Mouse (Mus musculus) spleen, postnatal 10 days (tissue): ENCODE data around the gene Aak1.

Experiments used
- DNase-seq, 2 experiments: peaks; one replicate each; pipeline ENCODE4 v3.0.0; 2021 to 2022; ENCODE audit warnings: low spot score in 2 of 2

The Aak1 gene

DNA sequence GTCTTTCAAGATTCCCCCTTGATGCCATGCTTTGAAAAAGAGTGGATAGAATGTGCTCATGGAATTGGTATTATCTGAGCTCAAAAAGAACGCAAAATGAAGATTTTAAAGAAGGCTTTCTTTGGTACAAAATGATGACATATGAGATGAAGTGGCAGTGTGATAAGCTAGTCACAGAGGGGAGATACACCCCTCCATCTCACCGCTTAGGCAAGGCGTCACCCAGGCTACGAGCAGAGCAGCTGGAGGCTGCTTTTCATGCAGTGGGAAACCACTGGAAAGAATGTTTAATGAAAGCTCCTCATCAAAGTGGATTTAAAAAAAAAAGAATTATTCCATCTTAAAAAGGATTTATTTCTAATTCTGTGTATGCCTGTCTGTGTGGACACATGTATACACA lies 37.5 kb downstream of the Aak1 start:
- no peak for DNase-seq

DNA sequence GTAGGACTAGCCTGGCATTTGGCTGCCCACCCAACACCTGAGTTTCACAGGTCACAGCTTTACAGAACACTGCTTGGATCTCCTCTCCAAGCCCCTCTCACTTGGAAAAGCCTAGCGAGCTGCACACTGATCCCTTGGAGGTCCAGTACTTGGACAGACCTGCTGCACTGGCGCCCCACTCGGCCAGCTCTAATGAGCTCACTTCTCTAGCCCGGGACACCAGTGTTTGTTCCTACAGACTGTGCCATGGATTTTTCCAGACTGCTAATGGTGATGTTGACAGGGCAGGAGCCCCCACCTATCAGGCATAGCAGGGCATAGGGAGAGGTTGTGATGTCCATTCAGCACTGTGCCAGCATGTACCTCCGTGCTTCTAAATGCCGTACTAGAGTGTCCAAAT lies 48.2 kb downstream of the Aak1 start:
- DNase-seq, result no peak

DNA sequence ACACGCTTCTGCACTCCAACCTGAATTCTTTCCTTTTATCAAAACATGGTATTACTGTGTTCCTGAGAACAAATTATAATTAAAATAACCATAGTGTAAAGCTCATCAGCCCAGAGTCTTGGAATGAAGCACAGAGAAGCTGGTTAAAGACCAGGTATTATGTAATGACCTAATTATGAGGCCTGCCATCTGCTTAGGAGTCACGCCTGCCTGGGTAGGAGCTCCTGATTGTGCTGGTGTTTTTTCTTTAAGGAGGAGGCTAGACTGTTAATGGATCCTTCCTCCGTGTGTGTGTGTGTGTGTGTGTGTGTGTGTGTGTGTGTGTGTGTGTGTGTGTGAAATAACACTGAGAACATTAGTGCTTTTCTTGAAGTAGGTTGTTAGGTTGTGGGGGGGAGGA lies 49.7 kb downstream of the Aak1 start:
- DNase-seq, result no peak

DNA sequence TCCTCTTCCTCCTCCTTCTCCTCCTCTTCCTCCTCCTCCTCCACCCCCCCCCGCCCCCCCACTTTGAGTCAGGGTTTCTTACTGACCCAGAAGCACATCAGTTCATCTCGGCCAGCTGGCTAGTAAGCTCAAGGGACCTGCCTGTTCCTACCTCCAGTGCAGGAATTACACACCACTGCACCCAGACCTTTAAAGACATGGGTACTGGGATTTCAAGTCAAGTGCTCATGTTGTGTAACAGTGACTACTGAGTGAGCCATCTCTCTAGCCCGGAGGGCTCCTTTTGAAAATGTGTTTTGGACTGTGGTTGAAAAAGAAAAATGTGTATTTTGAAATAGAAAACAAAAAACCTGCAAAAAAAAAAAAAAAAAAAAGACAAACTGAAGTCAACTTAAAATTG lies 50.6 kb downstream of the Aak1 start:
- DNase-seq, result peak in 1 of 2 experiments; percentile 19

DNA sequence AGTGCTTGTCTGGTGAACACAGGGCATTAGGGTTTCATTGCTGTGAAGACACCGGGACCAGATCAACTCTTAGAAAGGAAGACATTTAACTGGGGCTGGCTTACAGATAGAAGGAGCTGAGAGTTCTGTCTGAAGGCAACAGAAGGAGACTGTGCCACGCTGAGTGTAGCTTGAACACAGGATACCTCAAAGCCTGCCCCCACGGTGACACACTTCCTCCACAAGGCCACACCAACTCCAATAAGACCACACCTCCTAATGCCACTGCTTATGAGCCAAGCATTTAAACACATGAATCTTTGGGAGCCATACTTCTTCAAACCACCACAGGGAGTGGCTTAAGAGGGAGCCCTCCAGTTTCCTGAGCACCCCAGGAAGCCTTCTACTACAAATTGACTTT lies 51.2 kb downstream of the Aak1 start:
- DNase-seq, result peak in 1 of 2 experiments; percentile 41

DNA sequence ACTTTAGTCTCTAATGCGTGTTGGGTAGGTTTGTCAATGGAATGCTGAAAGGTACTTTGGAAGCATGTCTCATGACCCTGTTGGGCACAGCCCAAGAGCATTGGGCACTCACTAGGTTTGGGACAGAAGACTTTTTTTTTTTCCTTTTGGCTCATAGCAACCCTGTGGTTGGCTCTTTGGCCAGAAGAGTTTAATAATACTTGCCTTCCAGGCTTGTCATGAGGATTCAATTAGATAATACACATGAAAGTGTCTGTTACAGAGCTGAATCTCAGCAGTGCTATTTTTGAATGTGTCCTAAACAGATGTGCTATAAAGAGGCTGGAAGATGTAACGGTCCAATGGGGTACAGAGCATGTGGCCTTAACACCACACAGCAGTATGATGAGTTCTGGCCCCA lies 56.2 kb downstream of the Aak1 start:
- no peak for DNase-seq

DNA sequence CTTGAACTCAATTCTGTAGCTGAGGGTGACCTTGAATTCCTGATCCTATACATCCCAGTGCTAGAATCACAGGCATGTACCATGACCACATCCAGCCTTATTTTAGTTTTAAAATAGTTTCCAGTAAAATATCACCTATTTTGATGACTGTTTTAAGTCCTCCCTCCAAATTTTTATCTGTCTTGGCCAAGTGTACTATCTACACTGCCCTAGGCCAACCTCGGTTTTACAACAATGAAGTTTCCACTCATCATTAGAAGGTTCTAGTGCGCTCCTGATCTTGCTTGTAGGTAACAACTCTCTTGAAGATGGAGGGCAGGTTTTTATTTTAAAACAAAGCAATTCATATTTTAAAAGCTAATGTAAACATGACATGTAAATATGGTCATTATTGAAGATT lies 57.9 kb downstream of the Aak1 start:
- no peak for DNase-seq

DNA sequence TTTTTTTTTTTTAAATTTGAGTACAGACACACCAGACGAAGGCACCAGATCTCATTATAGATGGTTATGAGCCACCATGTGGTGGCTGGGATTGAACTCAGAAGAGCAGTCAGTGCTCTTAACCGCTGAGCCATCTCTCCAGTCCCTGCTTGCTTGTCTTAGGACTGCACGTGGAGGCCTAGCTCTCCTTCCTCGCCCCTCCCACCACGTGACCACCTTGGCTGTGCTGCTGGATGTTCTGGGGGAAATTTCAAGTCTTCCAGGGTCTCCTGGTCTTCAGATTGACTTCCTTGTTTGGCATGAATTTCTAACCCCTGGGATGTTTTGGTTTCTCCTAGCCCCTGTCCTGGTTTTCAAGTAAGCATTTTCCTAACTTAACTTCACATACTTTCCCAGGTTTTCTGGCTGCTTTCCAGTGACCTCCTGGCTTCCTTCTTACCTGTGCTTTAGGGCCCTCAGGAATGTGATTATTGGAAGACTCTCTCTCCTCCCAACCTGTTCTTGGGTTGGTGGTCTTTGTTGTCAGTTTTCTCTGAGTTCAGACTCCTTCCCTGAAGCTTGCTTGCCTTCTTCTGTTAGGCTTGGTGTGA lies 59.3 kb downstream of the Aak1 start:
- no peak for DNase-seq

DNA sequence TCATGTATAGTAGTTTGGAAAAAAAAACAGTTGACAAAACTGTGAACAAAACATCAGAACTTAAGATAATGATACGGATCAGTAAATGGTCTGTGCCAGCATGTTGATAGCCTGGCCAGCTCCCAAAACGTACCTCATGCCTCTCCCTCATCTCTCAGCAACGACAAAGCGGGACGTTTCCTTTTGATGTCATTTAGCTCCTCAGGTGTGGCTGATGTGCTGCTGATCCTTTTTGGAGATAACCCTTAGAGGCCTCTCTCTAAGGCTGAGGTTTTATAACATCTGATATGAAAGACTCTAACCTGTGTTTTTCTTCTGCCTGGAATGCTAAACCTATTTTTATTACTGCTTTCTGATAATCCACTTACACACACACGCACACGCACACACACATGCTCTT lies 60.6 kb downstream of the Aak1 start:
- DNase-seq, result no peak

DNA sequence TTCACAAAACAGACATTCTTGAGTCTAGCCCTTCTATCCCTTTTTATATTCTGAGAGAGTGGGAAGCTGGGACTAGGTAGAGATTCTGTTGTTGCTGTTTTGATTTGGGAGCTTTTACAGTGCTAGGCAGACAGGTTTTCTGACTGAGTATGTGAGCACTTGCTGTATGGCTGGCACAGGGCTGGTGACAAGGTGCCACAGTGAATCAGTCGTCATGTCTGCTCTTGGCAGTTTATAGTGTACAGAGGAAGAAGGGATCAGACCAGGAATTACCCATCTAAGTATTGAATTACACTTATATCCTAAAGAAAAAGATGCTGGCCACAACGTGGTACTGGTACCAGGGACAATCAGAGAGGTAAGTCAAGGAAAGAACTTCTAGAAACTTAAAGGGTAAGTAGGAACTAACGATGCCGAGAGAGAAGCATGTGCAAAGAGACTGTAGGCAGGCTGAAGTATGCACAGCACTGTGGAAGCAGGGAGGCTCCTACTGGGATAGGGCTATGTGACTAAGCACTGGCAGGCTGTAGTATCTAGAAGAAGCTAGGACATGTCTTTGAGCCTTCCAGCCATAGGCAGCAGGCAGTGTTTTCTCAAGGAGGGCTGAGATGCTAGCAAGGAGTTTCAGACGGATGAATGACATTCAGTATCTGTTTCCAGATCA lies 67.0 kb downstream of the Aak1 start:
- no peak for DNase-seq

DNA sequence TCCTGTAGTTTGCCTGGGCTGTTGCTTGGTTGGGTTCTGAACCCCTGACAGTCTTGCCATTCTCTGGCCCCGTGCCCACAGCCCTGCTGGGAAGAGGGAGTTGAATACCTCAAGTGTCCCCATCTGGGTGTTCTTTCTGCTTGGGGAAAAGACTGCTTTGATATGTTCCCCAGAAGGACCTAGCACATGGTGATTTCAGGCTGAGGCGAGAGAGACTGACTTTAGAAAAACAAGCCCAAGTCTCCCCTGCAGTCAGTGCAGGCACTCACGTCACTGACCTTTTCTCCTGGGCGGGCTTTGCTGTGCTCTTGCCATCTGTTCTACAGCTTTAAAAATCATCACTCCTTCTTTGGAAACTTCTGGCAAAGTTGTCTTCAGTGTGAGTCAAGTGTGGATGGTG lies 67.9 kb downstream of the Aak1 start:
- DNase-seq, result no peak

DNA sequence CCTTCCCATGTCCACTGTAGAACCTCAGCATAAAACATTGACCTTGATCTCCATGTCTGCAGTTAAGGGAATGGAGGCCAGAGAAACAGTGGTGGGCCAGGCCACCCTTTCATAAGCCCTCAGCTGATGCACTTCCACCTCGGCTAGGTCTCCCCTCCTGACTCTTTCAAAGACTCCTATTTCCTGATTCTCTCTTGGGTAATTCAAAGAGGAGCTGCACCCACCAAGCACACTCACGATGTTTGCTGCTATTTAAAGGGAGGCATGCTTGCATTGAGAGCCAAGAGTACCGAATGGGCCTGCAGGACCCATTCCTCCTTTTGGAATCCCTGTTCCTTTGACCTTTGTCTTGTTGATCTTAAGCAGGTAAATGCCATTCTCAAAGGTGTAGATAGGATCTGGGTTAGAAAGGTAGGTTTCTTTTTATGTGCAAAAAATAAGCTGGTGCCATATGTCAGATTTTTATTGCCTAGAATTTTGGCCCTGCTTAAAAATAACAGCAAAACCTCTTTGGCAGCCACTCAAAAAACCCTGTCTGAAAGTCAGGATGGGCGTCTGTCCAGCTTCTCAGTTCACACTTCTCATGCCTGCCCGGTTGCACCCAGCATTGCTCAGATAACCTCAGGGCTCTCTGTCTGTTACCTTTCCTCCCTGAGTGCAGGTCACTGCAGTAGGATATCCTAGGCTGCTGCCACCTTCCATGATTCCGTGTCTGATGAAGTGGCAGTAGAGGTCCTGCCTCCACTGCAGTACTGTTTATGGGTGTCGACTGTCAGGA lies 68.9 kb downstream of the Aak1 start:
- no peak for DNase-seq

DNA sequence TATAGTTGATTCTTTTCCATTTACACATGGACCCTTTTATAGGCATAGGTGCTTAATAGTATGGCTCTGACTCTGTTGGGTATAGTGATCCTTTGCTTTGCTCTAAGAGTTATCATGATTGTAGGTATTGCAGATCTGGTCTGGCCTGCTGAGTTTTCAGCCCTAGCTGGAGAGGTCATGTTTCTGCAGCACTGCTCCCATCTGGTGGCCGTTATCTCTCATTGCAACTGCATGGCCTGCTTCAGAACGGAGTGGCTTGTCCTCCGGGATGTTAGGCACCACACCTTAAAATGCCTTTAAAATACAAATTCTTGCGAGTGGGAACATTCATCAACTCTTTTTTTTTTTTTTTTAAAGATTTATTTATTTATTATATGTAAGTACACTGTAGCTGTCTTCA lies 72.6 kb downstream of the Aak1 start:
- peak in 1 of 2 experiments; percentile 63 for DNase-seq

DNA sequence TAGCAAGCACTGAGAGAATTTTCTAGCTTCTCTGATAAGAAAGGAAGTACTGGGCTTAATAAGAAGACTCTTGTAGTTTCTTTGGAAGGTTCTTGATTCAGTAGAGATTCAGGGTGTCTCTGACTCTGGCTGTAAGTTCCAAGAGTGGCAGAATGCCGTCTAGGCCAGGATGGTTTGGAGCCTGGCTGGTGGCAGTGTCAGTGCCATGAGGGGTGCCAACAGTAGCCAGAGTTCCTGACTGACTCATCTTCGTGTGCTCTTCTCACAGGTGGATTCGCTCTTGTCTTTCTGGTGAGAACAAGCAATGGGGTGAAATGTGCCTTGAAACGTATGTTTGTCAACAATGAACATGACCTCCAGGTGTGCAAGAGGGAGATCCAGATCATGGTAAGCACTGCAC lies 75.4 kb downstream of the Aak1 start:
- no peak for DNase-seq

DNA sequence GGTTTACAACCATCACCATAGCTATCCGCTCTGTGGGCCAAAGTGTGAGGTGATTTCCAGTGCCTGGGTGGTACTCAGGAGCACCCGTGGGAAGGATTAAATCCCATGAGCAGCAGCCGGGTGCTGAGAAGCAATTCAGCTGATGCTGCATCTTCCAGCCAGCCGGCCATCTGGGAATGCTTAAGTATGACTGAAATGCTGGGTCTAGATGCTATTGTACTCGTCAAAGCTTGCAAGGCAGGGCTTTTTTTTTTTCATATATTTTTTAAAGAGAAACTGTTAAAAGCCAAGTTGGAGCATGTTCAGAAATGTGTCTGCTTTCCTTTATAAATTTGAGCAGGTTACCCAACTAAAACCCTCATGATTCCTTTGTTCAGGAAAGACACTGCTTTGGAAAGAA lies 85.2 kb downstream of the Aak1 start:
- no peak for DNase-seq

DNA sequence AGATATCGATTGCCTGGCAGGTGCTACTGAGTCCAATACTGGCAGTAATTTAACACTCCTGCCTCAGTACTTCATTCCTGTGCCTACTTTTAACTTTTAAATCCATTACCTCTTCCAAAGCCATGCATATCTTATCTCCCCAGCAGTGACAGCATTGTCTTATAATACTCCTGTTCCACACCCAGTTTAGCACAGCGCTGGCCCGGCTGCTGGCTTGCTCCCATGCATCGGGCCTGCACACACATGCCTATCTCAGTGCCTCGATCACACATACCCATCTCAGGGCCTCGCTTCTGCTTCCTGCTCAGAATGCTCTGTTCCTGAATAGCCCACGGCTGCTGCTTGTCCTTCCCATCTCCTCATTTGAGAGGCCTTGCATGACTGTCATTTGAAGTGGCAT lies 90.5 kb downstream of the Aak1 start:
- no peak for DNase-seq

DNA sequence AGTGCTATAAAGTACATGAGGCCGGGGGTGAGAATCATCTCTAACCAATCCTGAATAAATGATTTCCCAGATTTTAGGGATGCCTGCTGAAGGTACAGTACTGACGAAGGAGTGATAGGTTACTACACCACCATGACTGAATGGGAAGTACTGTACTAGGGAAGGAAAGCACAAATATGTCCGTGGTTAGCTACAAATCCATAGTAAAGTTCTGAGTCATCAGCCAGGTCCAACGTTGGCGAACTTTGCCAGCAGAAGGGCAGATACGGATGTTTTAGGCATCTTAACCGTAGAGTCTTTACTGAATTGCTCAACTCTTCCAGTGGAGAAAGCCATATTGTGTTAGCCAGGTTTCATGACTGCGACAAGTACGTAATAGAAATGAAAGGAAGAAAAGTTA lies 91.6 kb downstream of the Aak1 start:
- no peak for DNase-seq

DNA sequence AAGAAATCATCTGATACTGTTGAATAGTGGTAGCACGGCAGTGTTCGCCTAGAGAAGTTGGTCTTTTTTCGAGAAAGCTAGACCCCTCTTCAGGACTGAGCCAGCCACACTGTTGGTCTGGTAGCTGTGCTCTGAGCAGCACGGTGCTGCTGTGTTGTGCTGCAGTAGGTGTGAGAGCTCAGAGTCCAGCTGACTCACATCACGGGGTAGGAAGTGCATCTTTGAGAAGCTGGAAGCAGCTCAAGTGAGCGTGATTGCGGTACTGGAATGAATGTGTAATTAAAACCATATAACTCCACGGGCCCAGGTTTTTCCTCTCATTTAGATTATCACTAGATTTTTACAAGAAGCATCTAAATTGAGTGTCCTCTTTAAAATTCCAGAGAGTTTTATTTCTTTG lies 97.8 kb downstream of the Aak1 start:
- DNase-seq, result no peak

DNA sequence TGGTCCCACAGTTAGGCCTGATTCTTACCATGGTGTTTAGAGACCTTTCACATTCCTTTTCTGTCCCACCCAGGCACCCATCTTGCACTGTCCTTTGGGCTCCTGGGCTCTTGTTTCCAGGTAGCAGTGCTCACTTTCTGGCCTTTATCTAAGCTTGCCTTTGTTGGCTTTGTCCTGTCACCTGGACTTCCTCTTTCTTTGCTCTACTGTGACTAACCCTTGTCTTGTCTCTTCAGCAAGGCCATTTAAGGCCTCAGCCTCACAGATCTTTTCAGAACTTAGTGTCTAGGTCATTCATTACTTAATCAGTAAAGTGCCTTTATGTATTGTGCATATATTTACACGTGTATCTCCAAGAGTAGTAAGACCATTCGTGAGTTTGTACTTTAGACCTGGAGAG lies 99.4 kb downstream of the Aak1 start:
- DNase-seq, result no peak

DNA sequence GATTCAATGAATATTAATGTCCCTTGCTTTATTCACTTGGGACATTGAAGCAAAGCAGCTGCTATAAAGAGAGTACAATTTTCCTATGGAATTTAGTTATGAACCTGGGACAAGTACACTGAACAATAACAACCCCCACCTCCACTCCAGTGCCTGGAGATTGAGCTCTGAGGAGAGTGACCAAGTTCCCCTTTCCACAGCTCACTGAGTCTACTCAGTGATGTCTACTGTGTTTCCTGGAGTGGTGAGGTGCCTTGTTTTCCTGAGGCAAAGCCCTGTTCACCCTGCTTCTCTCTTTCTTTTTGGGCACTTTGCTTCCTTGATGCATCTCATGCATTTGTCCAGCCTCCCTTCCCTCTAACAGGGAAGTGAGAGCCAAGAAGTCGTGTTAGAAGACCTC lies 100.8 kb downstream of the Aak1 start:
- no peak for DNase-seq

DNA sequence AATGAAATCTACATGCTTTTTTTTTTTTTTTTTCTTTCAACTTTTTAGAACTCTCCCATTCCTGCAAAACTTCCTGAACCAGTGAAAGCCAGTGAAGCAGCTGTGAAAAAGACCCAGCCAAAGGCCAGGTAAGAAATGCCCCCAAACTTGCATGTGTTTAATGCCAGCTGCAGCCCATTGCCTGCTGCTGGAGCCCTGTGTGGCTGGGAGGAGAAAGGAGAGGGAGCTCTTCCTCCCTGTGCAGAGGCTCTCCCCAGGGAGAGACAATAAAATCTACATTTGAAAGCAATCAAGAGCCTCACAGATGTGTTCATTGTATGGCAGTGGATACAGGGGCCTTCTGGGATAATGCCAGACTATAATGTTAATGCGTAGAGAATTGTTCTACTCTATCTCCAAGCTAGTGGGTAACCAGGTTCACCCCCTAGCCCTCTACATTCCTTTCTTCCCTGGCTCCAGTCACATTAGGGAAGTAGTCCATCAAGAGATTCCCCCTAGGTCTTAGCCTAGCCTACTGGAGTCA lies 101.5 kb downstream of the Aak1 start:
- DNase-seq, result no peak

DNA sequence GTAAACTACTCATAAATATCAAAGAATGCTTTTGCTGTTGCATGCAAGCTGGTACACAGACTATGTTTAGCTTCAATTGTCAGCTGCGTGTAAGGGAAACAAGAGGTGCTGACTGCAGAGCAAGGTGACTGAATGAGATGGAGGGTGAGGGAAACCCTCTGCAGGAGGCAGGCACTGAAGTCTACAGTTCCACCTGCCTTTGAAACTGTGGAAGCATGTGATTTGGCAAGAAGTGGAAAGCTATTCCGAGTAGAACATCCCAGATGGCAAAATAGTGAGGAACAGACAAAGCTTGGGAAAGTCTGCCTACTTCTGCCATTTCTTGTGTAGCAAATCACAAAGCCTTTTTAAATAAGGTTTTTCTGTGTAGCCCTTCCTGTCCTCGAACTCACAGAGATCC lies 106.4 kb downstream of the Aak1 start:
- DNase-seq, result no peak

DNA sequence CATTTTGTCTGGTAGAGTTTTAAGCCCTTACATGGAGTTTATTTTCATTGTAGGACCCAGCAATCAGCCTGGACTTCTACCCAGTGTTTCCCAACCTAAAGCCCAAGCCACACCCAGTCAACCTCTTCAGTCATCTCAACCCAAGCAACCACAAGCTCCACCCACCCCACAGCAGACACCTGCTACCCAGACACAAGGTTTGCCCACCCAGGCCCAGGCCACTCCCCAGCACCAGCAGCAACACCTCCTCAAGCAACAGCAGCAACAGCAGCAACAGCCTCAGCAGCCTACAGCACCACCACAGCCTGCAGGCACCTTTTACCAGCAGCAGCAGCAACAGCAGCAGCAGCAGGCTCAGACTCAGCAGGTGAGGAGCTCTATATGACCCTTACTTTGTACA lies 106.9 kb downstream of the Aak1 start:
- DNase-seq, result no peak
